Mouse (Mus musculus): ENCODE data around the gene Xylb. TPM values are rescaled to one million over a fixed set of nuclear protein-coding genes. Genes with fewer than 3 reads are reported as not detected.

Xylb gene
- polyA plus RNA-seq (2014; fragmentation: Illumina TruSeq; extraction: RNeasy Lipid Tissue Mini Kit (QIAGEN cat#74804); ENCODE audit: low read depth, low replicate concordance), result 14.4 TPM

GRCm38 (mm10) chr9:119357331-119358057 is at the start of gene Xylb:
Xylb (plus strand) TSS chr9:119357381.

GRCm38 (mm10) chr9:119322289-119323259 is 34.6 kb upstream of the Xylb start, which contains the start of gene Oxsr1:
Oxsr1 (minus strand) TSS chr9:119322427.

GRCm38 (mm10) chr9:119339558-119340211 is 17.5 kb upstream of the Xylb start, which contains the start of gene Acaa1a:
Acaa1a (plus strand) TSS chr9:119339676.

GRCm38 (mm10) chr9:119340909-119341816 is 16.0 kb upstream of the Xylb start, which contains the start of gene Myd88:
Myd88 (minus strand) TSS chr9:119341411.

GRCm38 (mm10) chr9:119365284-119365683 is 8.1 kb downstream of the Xylb start, which contains the start of gene Slc22a14:
Slc22a14 (minus strand) TSS chr9:119365553.

GRCm38 (mm10) chr9:119401801-119402214 is 44.6 kb downstream of the Xylb start, which contains the start of gene Acvr2b:
Acvr2b (plus strand) TSS chr9:119402118.

Other genes with a start within 250 kb of the Xylb start
- 20.9 TPM for gene Acaa1b, start 200.3 kb upstream of the Xylb start, polyA plus RNA-seq (2014; fragmentation: Illumina TruSeq; extraction: RNeasy Lipid Tissue Mini Kit (QIAGEN cat#74804); ENCODE audit: low read depth, low replicate concordance)
- gene Gm47289, start 198.2 kb upstream of the Xylb start, polyA plus RNA-seq (2014; fragmentation: Illumina TruSeq; extraction: RNeasy Lipid Tissue Mini Kit (QIAGEN cat#74804); ENCODE audit: low read depth, low replicate concordance), result not detected
- not detected for gene Slc22a13, start 148.3 kb upstream of the Xylb start, polyA plus RNA-seq (2014; fragmentation: Illumina TruSeq; extraction: RNeasy Lipid Tissue Mini Kit (QIAGEN cat#74804); ENCODE audit: low read depth, low replicate concordance)
- 26.0 TPM for gene Oxsr1, start 35.0 kb upstream of the Xylb start, polyA plus RNA-seq (2014; fragmentation: Illumina TruSeq; extraction: RNeasy Lipid Tissue Mini Kit (QIAGEN cat#74804); ENCODE audit: low read depth, low replicate concordance)
- gene Acaa1a, start 17.7 kb upstream of the Xylb start, polyA plus RNA-seq (2014; fragmentation: Illumina TruSeq; extraction: RNeasy Lipid Tissue Mini Kit (QIAGEN cat#74804); ENCODE audit: low read depth, low replicate concordance), result 118 TPM
- 47.6 TPM for gene Myd88, start 16.0 kb upstream of the Xylb start, polyA plus RNA-seq (2014; fragmentation: Illumina TruSeq; extraction: RNeasy Lipid Tissue Mini Kit (QIAGEN cat#74804); ENCODE audit: low read depth, low replicate concordance)
- 6.0 TPM for gene Slc22a14, start 8.2 kb downstream of the Xylb start, polyA plus RNA-seq (2014; fragmentation: Illumina TruSeq; extraction: RNeasy Lipid Tissue Mini Kit (QIAGEN cat#74804); ENCODE audit: low read depth, low replicate concordance)
- gene Acvr2b, start 44.7 kb downstream of the Xylb start, polyA plus RNA-seq (2014; fragmentation: Illumina TruSeq; extraction: RNeasy Lipid Tissue Mini Kit (QIAGEN cat#74804); ENCODE audit: low read depth, low replicate concordance), result 2.8 TPM
- gene Exog, start 87.6 kb downstream of the Xylb start, polyA plus RNA-seq (2014; fragmentation: Illumina TruSeq; extraction: RNeasy Lipid Tissue Mini Kit (QIAGEN cat#74804); ENCODE audit: low read depth, low replicate concordance), result 8.7 TPM
- 0.36 TPM for gene Scn5a, start 221.6 kb downstream of the Xylb start, polyA plus RNA-seq (2014; fragmentation: Illumina TruSeq; extraction: RNeasy Lipid Tissue Mini Kit (QIAGEN cat#74804); ENCODE audit: low read depth, low replicate concordance)